Mouse (Mus musculus) embryonic facial prominence, embryonic 14.5 days (tissue): ENCODE measurements around the gene Gprc5d. TPM values are rescaled to one million over a fixed set of nuclear protein-coding genes. Genes with fewer than 3 reads are reported as not detected.
A peak's percentile ranks its signal among the peaks of the same experiment; 100 is the strongest.

Experiments
- ATAC-seq: fragments of 200-750 bp; cut with Nextera tagmentation; 2 replicates; pipeline ENCODE4 v1.8.0; 2017; ENCODE audit warnings: low read depth, moderate number of reproducible peaks, moderate TSS enrichment
- DNase-seq: peaks from one replicate; pipeline ENCODE4 v3.0.0-alpha.2; 2015; ENCODE audit warnings: low spot score
- H3K27ac ChIP-seq: fragments of 300-500 bp; sonication (generic); replicated peaks from 2 replicates; pipeline ENCODE4 v1.5.1; 2014; ENCODE audit warnings: low read depth, mild to moderate bottlenecking, low read length, moderate library complexity
- H3K27me3 ChIP-seq: fragments of 300-500 bp; sonication (generic); replicated peaks from 2 replicates; pipeline ENCODE4 v1.6.1; 2014; ENCODE audit warnings: low read length; ENCODE audit not compliant: control insufficient read depth, insufficient read depth
- H3K36me3 ChIP-seq: fragments of 300-500 bp; sonication (generic); 2 replicates; pipeline ENCODE4 v1.6.1; 2014; ENCODE audit warnings: low read length, mixed read lengths; ENCODE audit not compliant: control insufficient read depth, insufficient read depth
- H3K4me1 ChIP-seq: fragments of 300-500 bp; sonication (generic); 2 replicates; pipeline ENCODE4 v1.6.1; 2014; ENCODE audit warnings: antibody characterized with exemption, low read length; ENCODE audit not compliant: control insufficient read depth, insufficient read depth
- H3K4me2 ChIP-seq: fragments of 300-500 bp; sonication (generic); 2 replicates; pipeline ENCODE4 v1.6.1; 2014; ENCODE audit warnings: low read depth, mild to moderate bottlenecking, low read length, moderate library complexity, mixed read lengths
- H3K4me3 ChIP-seq: fragments of 300-500 bp; sonication (generic); 2 replicates; pipeline ENCODE4 v1.5.1; 2014; ENCODE audit warnings: low read depth, mild to moderate bottlenecking, low read length
- H3K9ac ChIP-seq: fragments of 300-500 bp; sonication (generic); 2 replicates; pipeline ENCODE4 v1.6.1; 2014; ENCODE audit warnings: low read depth, mild to moderate bottlenecking, low read length, moderate library complexity, mixed read lengths
- H3K9me3 ChIP-seq: fragments of 300-500 bp; sonication (generic); 2 replicates; pipeline ENCODE4 v1.6.1; 2016; ENCODE audit warnings: low read length; ENCODE audit not compliant: control insufficient read depth
- WGBS: fragments of 180-500 bp; shearing (Covaris S2); extraction: QIAGEN DNeasy Blood & Tissue Kit; methylation state at CpG from one replicate; pipeline ENCODE4 v1.1.7; 2014; 5-methylcytosine and 5-hydroxymethylcytosine counted together
- polyA plus RNA-seq: library from polyadenylated mRNA; unstranded; fragments of >200 nt; fragmentation: Nextera tagmentation; extraction: Ambion mirVana; gene quantifications from 2 replicates; pipeline ENCODE4 v1.2.1, GENCODE M21; 2014

The Gprc5d gene
- polyA plus RNA-seq, result 0.21 TPM in 1 of 2 replicates, not detected in the other

DNA sequence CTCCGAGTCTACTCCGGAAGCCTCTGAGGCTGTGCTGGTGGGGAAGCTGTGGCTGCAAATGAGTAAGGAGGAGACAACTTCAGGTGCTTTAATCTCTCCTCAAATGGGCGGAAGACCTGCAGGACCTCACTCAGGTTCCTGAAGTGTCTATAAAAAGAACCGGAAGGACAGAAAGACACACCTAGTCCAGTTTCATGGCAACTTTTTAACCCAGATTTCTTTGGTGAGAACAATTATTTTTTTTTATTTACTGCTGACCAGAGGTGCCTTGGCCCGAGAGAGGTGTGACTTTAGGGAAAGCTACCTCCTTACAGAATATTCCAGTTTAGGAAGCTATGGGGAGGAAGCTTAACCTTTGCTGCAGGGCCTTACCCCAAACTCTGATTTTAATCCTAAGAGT, at the start of gene Gprc5d:
TSS of gene Gprc5d (minus strand) at position 101 of the 400 bp plus-strand sequence.
- no peak within 1 kb of the TSS for H3K9ac ChIP-seq
- no peak within 1 kb of the TSS for H3K4me2 ChIP-seq
- no peak within 1 kb of the TSS for H3K4me3 ChIP-seq
- no peaks in the 10 kb centered on the region for H3K9me3 ChIP-seq
- H3K4me1 ChIP-seq, result no peaks in the 10 kb centered on the region
- no peak within 1 kb of the TSS for H3K27ac ChIP-seq
- ATAC-seq (no peak), DNase-seq (no peak)
- no peaks in the 10 kb centered on the region for H3K27me3 ChIP-seq
- H3K36me3 ChIP-seq, result no peaks in the 10 kb centered on the region
- 94% methylated on average over 5 of the region's 5 CpGs for WGBS

DNA sequence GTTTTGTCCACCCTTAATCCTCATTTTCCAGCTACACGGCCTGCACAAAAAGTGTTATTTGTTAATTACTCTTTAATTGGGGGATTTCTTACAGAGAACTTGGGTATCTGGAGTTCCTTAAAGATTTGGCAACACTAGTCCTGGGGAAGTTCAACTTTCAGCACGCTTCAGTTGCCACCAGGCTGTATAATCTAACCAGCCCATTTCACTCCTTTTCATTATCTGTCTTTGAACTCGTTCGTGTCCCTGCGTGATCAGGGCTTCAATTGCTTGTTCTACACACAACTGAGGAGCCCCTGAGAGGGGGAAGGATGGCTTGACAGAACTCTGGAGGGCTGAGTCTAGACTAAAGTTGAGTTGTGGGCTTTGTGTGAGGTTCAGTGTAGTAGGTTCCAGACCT, 48.6 kb upstream of the Gprc5d start:
- H3K27ac ChIP-seq, result no peak overlapping the region
- H3K4me2 ChIP-seq, result 0 out of 2 replicates have a peak overlapping the region, but pooled peaks have one; percentile 86
- no peak overlapping the region for H3K4me3 ChIP-seq
- DNase-seq (no peak), ATAC-seq (no peak)
- no peaks in the 10 kb centered on the region for H3K27me3 ChIP-seq
- no peaks in the 10 kb centered on the region for H3K36me3 ChIP-seq
- H3K9me3 ChIP-seq, result no peaks in the 10 kb centered on the region
- WGBS, result 69% methylated on average over 5 of the region's 5 CpGs
- no peaks in the 10 kb centered on the region for H3K4me1 ChIP-seq
- H3K9ac ChIP-seq, result no peak overlapping the region

DNA sequence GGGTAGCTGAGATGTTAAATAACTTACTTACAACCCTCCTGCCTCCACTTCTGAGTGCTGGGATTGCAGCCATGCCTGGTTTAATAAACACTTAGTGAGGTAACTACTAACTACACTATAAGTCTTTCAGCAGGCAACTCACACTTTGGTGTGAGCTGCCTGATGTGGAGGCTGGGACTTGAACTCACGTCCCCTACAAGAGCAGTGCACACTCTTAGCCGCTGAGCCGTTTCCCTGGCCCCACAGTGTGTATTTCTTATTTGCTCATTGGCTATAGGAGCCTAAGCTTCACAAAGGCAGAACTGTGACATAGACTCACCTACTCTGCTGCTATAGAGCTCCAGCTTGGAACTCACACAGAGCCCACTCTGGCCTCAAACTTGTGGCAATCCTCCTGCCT, 48.2 kb upstream of the Gprc5d start:
- Histone ChIP-seq H3K4me2 (no peak overlapping the region), H3K27ac (no peak overlapping the region), H3K27me3 (no peaks in the 10 kb centered on the region), H3K9ac (no peak overlapping the region), H3K4me3 (no peak overlapping the region), H3K9me3 (no peaks in the 10 kb centered on the region), H3K4me1 (no peaks in the 10 kb centered on the region), H3K36me3 (no peaks in the 10 kb centered on the region)
- DNase-seq (no peak), ATAC-seq (no peak)
- 93% methylated on average over 3 of the region's 3 CpGs for WGBS

DNA sequence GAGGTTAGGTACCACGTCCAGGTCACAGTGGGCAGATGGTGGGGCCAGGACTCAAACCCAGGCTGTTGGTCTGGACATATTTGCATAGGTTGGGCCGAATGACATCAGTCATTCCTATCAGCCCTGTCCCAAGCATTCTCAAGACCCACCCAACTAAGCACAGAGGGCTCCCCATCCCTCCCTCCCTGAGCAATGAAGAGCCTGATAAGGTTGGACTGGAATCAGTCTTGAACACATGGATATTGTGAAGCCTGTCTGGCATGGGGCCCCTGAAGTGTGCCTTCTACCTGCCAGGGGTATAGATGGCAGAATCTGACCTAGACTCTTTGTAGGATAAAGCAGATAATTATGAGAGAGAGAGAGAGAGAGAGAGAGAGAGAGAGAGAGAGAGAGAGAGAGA, 47.6 kb upstream of the Gprc5d start:
- WGBS, result 84% methylated on average over 2 of the region's 2 CpGs
- Histone ChIP-seq H3K4me2 (no peak overlapping the region), H3K36me3 (no peaks in the 10 kb centered on the region), H3K4me3 (no peak overlapping the region), H3K27me3 (no peaks in the 10 kb centered on the region), H3K9me3 (no peaks in the 10 kb centered on the region), H3K27ac (no peak overlapping the region), H3K4me1 (no peaks in the 10 kb centered on the region), H3K9ac (no peak overlapping the region)
- DNase-seq, result no peak
- ATAC-seq, result no peak

DNA sequence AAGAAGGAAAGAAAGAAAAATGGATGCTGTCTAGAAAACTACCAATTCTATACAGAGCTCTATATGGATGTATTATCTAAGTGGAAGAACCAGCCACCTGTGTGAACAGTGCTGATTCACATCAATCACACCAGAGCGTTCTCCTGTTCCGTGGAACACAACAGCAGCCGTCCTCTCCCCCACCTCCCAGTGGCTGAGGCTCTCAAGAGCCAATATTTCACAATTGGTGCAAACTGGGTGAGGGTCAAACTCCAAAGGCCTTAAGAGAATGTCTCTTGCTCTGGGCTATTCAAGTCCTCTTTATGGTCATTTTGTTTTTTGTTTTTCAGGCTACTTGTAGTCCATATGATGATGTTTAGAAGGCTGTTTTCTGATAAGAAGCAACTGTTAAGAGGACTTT, 47.1 kb upstream of the Gprc5d start:
- Histone ChIP-seq H3K4me1 (no peaks in the 10 kb centered on the region), H3K9ac (no peak overlapping the region), H3K9me3 (no peaks in the 10 kb centered on the region), H3K4me3 (no peak overlapping the region), H3K27ac (no peak overlapping the region), H3K27me3 (no peaks in the 10 kb centered on the region), H3K36me3 (no peaks in the 10 kb centered on the region), H3K4me2 (no peak overlapping the region)
- DNase-seq (no peak), ATAC-seq (no peak)
- 76% methylated on average over 3 of the region's 3 CpGs for WGBS

DNA sequence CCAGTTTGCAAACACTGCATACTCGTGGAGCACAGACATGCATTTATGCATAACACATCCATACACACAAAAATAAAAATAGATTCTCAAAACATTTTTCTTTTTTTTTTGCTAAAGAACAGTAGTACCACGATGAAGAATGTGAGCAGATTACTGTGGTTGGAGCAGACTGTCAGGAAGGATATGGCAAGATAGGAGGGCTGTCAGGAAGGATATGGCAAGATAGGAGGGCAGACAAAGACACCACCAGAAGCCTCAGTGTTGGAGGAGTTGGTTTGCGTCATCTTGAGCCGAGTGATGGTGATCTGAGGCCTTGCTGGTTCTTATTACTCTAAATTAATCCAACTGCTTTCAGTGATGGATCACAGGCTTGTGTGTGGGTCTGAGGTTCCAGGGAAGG, 44.8 kb upstream of the Gprc5d start:
- WGBS, result 55% methylated on average over 4 of the region's 4 CpGs
- ATAC-seq, result no peak
- Histone ChIP-seq H3K36me3 (no peaks in the 10 kb centered on the region), H3K9ac (no peak overlapping the region), H3K4me3 (no peak overlapping the region), H3K4me2 (no peak overlapping the region), H3K9me3 (no peaks in the 10 kb centered on the region), H3K27ac (no peak overlapping the region), H3K4me1 (no peaks in the 10 kb centered on the region), H3K27me3 (no peaks in the 10 kb centered on the region)
- DNase-seq, result no peak

DNA sequence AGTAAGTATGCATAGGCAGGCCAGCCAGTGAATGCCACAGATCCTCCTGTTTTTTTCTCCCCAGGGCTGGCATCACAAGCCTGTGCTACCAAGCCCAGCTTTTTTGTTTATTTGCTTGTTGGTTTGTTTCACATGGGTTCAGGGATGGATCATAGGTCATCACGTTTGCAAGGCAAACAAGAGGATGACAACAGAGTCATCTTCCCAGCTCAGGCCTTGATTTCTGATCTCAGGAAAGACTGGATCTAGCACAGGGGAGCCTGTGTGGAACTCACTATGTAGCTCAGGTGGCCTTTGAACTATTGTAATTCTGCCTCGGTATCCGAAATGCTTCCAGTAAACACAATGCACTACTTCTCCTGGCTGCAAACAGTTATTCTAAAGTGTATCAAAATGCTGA, 44.2 kb upstream of the Gprc5d start:
- no peaks in the 10 kb centered on the region for H3K36me3 ChIP-seq
- H3K9me3 ChIP-seq, result no peaks in the 10 kb centered on the region
- H3K27me3 ChIP-seq, result no peaks in the 10 kb centered on the region
- no peak overlapping the region for H3K4me3 ChIP-seq
- H3K4me2 ChIP-seq, result no peak overlapping the region
- H3K9ac ChIP-seq, result no peak overlapping the region
- H3K4me1 ChIP-seq, result no peaks in the 10 kb centered on the region
- WGBS, result 84% methylated on average over 3 of the region's 3 CpGs
- DNase-seq (no peak), ATAC-seq (no peak)
- H3K27ac ChIP-seq, result no peak overlapping the region

DNA sequence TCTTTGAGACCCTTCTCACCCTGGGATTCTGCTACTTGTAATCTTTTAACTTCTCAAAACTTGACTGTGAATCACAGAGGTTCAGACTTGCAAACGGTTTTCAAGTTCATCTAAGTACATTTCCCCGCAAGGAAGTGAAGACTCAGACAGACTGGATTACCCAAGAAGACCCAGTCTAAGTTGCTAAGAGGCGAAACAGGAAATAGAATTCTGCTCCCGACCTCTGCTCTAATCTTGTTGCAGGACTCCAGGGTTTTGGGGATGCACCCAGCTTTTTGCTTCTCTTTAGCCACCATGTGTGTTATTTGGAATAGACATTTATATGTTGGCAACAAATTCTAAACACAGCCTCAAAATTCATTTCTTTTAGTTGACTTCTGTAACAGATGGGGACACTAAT, 43.3 kb upstream of the Gprc5d start:
- H3K9me3 ChIP-seq, result no peaks in the 10 kb centered on the region
- no peak overlapping the region for H3K9ac ChIP-seq
- no peak for ATAC-seq
- WGBS, result 62% methylated on average over 4 of the region's 4 CpGs
- no peaks in the 10 kb centered on the region for H3K4me1 ChIP-seq
- no peak overlapping the region for H3K4me3 ChIP-seq
- no peaks in the 10 kb centered on the region for H3K27me3 ChIP-seq
- DNase-seq, result no peak
- H3K36me3 ChIP-seq, result no peaks in the 10 kb centered on the region
- H3K27ac ChIP-seq, result no peak overlapping the region
- H3K4me2 ChIP-seq, result no peak overlapping the region

DNA sequence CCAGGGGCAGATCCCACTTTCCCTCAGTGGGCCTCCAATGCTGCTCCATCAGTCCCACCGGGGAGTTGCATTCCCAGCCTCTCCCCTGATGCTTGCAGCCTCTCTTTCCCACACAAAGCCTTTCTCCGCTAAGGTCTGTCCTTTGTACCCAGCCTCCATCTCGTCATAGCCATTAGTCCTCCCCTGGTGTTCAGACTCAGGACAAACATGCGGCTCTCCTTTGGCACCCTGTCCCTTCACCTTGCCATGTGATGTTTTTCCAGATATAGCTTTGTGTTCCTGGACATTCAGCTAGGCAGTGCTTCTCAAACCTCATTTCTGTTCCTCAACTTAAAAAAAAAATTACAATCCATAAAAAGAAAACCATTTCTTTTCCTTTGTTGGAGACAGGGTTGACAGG, 40.4 kb upstream of the Gprc5d start:
- no peaks in the 10 kb centered on the region for H3K4me1 ChIP-seq
- DNase-seq, result no peak
- no peak overlapping the region for H3K4me3 ChIP-seq
- no peaks in the 10 kb centered on the region for H3K9me3 ChIP-seq
- no peak overlapping the region for H3K27ac ChIP-seq
- H3K36me3 ChIP-seq, result no peaks in the 10 kb centered on the region
- WGBS, result 60% methylated on average over 4 of the region's 4 CpGs
- no peak for ATAC-seq
- H3K4me2 ChIP-seq, result no peak overlapping the region
- no peak overlapping the region for H3K9ac ChIP-seq
- no peaks in the 10 kb centered on the region for H3K27me3 ChIP-seq
